Comparison of ENCODE assay signal across 31 mouse cellular contexts in the genomic region with DNA sequence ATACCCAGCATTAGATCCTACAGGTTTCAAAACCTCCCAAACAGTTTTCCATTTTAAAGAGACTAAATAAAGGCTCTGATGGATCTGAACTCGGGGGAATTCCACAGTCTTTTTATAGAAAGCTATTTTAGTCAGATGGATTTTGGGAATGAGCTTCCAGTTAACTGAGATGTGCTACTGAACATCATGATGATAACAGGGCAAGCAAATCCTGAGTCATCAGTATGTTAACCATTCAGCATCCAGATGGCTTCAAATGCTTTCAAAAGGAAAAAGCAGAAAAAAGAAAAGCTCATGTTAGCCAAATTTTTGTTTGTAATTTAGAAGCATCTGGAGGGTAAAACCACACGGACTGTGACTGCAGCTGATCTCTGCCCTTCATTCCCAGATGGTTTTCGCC.
A peak's percentile ranks its signal among the peaks of the same experiment; 100 is the strongest.
DNase-seq lines count a peak whose midpoint lies in the region; ATAC-seq and TF ChIP-seq lines count a peak whose summit lies in the region.
"Had no signal": no experiment of that assay in that cellular context is flagged by ENCODE, and none has a peak within 500 bp of the region (broad histone marks: within the 10 kb centered on the region; RNA-seq: fewer than 3 reads in every experiment).

No protein-coding gene starts in this region.

- no peak for TF ChIP-seq CTCF in brain, embryonic 14.5 days (IDR thresholded peaks at IDR 0.05; ENCODE audit: borderline replicate concordance, extremely low read depth, insufficient read depth, insufficient read length)
- no peak for TF ChIP-seq CTCF in stomach, postnatal 0 days (IDR thresholded peaks at IDR 0.05; ENCODE audit: low read depth)

- no peak for TF ChIP-seq POLR2A in brain, embryonic 14.5 days (IDR thresholded peaks at IDR 0.05; ENCODE audit: borderline replicate concordance, extremely low read depth, insufficient read depth, insufficient read length, poor library complexity, severe bottlenecking)

- H3K27me3 ChIP-seq in forebrain, embryonic 15.5 days = no peaks in the 10 kb centered on the region
- H3K27me3 ChIP-seq in stomach, postnatal 0 days (ENCODE audit: control insufficient read depth, insufficient read depth, low read length) = no peaks in the 10 kb centered on the region
- H3K27me3 ChIP-seq: CH12.LX; embryonic facial prominence, embryonic 13.5 days; forebrain, embryonic 13.5 days; heart, embryonic 13.5 days; hindbrain, embryonic 12.5 days; hindbrain, embryonic 15.5 days had no signal

- no peaks in the 10 kb centered on the region for H3K36me3 ChIP-seq in forebrain, embryonic 15.5 days
- H3K36me3 ChIP-seq in stomach, postnatal 0 days (ENCODE audit: control insufficient read depth, insufficient read depth, low read length) = no peaks in the 10 kb centered on the region
- H3K36me3 ChIP-seq: embryonic facial prominence, embryonic 10.5 days; embryonic facial prominence, embryonic 13.5 days; forebrain, embryonic 10.5 days; G1E; heart, embryonic 10.5 days; heart, embryonic 13.5 days; hindbrain, embryonic 12.5 days; hindbrain, embryonic 15.5 days had no signal

- no peak for TF ChIP-seq EP300 in stomach, postnatal 0 days (optimal IDR thresholded peaks at IDR 0.05)

- H3K9ac ChIP-seq in forebrain, embryonic 15.5 days (replicated peaks) = no peak overlapping the region
- H3K9ac ChIP-seq in stomach, postnatal 0 days (ENCODE audit: low read length) = no peak overlapping the region
- H3K9ac ChIP-seq: embryonic facial prominence, embryonic 13.5 days; forebrain, embryonic 13.5 days; forebrain, postnatal 0 days; heart, embryonic 13.5 days; hindbrain, embryonic 12.5 days; hindbrain, embryonic 15.5 days had no signal

- no peak overlapping the region for H3K27ac ChIP-seq in forebrain, embryonic 15.5 days (replicated peaks)
- H3K27ac ChIP-seq in stomach, postnatal 0 days (replicated peaks) = no peak overlapping the region
- H3K27ac ChIP-seq: embryonic facial prominence, embryonic 10.5 days; embryonic facial prominence, embryonic 13.5 days; forebrain, embryonic 10.5 days; forebrain, embryonic 13.5 days; heart, adult 2 months; heart, embryonic 10.5 days; heart, embryonic 13.5 days; hindbrain, embryonic 12.5 days; hindbrain, embryonic 15.5 days had no signal

- H3K4me3 ChIP-seq in forebrain, embryonic 15.5 days = no peak overlapping the region
- H3K4me3 ChIP-seq in stomach, postnatal 0 days (ENCODE audit: low read depth, low read length) = no peak overlapping the region
- H3K4me3 ChIP-seq: embryonic facial prominence, embryonic 10.5 days; embryonic facial prominence, embryonic 13.5 days; forebrain, embryonic 10.5 days; forebrain, embryonic 13.5 days; heart, adult 2 months; heart, embryonic 10.5 days; heart, embryonic 13.5 days; hindbrain, embryonic 12.5 days; hindbrain, embryonic 15.5 days had no signal

- no peaks in the 10 kb centered on the region for H3K4me1 ChIP-seq in forebrain, embryonic 15.5 days
- no peaks in the 10 kb centered on the region for H3K4me1 ChIP-seq in stomach, postnatal 0 days (replicated peaks; ENCODE audit: control insufficient read depth, insufficient read depth)
- H3K4me1 ChIP-seq: embryonic facial prominence, embryonic 10.5 days; embryonic facial prominence, embryonic 13.5 days; forebrain, embryonic 10.5 days; forebrain, embryonic 13.5 days; heart, embryonic 10.5 days; hindbrain, embryonic 12.5 days; hindbrain, embryonic 15.5 days had no signal

- no peak overlapping the region for H3K4me2 ChIP-seq in forebrain, embryonic 15.5 days (replicated peaks)
- H3K4me2 ChIP-seq in stomach, postnatal 0 days (replicated peaks; ENCODE audit: low read depth) = no peak overlapping the region
- H3K4me2 ChIP-seq: embryonic facial prominence, embryonic 13.5 days; forebrain, embryonic 13.5 days; heart, embryonic 13.5 days; hindbrain, embryonic 12.5 days; hindbrain, embryonic 15.5 days had no signal

- ATAC-seq in frontal cortex, adult (ENCODE audit: low TSS enrichment) = peak; percentile 79
- ATAC-seq in forebrain, embryonic 15.5 days (replicated peaks) = no peak
- ATAC-seq in stomach, postnatal 0 days (ENCODE audit: low FRiP score, low TSS enrichment) = no peak
- ATAC-seq: activated CD4-positive, CD25-positive, alpha-beta regulatory T cell, adult 4 months; forebrain, embryonic 13.5 days; forebrain, postnatal 0 days; intestine, postnatal 0 days had no signal

- DNase-seq in frontal cortex, postnatal 25 days (ENCODE audit: low spot score in 2 of 2) = no peak
- DNase-seq in brain, embryonic 14.5 days (ENCODE audit: low read depth) = peak; percentile 7
- DNase-seq in telencephalon, adult 2 months (ENCODE audit: low read depth, low spot score) = peak; percentile 40
- DNase-seq in stomach, postnatal 0 days (ENCODE audit: low spot score) = no peak
- DNase-seq: adrenal gland, adult 8-10 months; adrenal gland, postnatal 25 days; B cell, adult 2 months; cerebellum, adult 11 months; cerebellum, adult 2 months; cerebellum, postnatal 10 days; cerebellum, postnatal 36 days; embryo, embryonic 11 days; forebrain, postnatal 0 days; gastrocnemius, postnatal 10 days; gastrocnemius, postnatal 36 days; heart, adult 2 months; heart, postnatal 14 days had no signal

- no peaks in the 10 kb centered on the region for H3K9me3 ChIP-seq in forebrain, embryonic 15.5 days
- H3K9me3 ChIP-seq in stomach, postnatal 0 days (ENCODE audit: control insufficient read depth, low read length) = no peaks in the 10 kb centered on the region
- H3K9me3 ChIP-seq: embryonic facial prominence, embryonic 10.5 days; embryonic facial prominence, embryonic 13.5 days; forebrain, embryonic 10.5 days; forebrain, embryonic 13.5 days; G1E; heart, embryonic 10.5 days; heart, embryonic 13.5 days; hindbrain, embryonic 12.5 days; hindbrain, embryonic 15.5 days had no signal

- WGBS in forebrain, embryonic 15.5 days = 71% methylated on average over 3 of the region's 3 CpGs
- 61% methylated on average over 3 of the region's 3 CpGs for WGBS in stomach, postnatal 0 days

Comparison
In these comparisons a context has a peak if more than half of its experiments do, and no peak if none do; other contexts are left out.
1. DNase-seq: peak in brain, embryonic 14.5 days (single experiment) and telencephalon, adult 2 months (single experiment); none in frontal cortex, postnatal 25 days (0 of 2) and stomach, postnatal 0 days (single experiment).